Mouse (Mus musculus) liver, adult 2 months (tissue): ENCODE results near the gene Pou4f1.

Experiments
- CTCF ChIP-seq: fragments of 200-500 bp; IDR thresholded peaks from 2 replicates; pipeline ENCODE4 v1.5.1; 2011; ENCODE audit warnings: low read depth, low read length, control low read depth
- POLR2A ChIP-seq: fragments of 200-500 bp; IDR thresholded peaks from 2 replicates; pipeline ENCODE4 v1.6.1; 2011; ENCODE audit warnings: low read length, control low read depth; ENCODE audit not compliant: insufficient read depth; ENCODE audit errors: extremely low read depth

- TF ChIP-seq CTCF (no peak), POLR2A (no peak)
Measured at GRCm38 (mm10) chr14:104477616-104478015, 9.8 kb upstream of the Pou4f1 start.
